Mouse (Mus musculus): ENCODE results near the gene Dgki. TPM values are rescaled to one million over a fixed set of nuclear protein-coding genes. Genes with fewer than 3 reads are reported as not detected.

Gene Dgki
- polyA plus RNA-seq, 1 experiment from 2014 or later: 0.67 TPM

Other genes with a start within 250 kb of the Dgki start
- 15.6 and 15.8 TPM in 2 replicates for gene Creb3l2, start 142.0 kb upstream of the Dgki start, polyA plus RNA-seq (2015; fragmentation: Nextera tagmentation; extraction: Ambion mirVana)
- 0.21 and 0.44 TPM in 2 replicates for gene Akr1d1, start 230.0 kb upstream of the Dgki start, polyA plus RNA-seq (2015; fragmentation: Nextera tagmentation; extraction: Ambion mirVana)